Mouse (Mus musculus): Measurements from ENCODE around the gene Pcnx2.

Pcnx2 gene

DNA sequence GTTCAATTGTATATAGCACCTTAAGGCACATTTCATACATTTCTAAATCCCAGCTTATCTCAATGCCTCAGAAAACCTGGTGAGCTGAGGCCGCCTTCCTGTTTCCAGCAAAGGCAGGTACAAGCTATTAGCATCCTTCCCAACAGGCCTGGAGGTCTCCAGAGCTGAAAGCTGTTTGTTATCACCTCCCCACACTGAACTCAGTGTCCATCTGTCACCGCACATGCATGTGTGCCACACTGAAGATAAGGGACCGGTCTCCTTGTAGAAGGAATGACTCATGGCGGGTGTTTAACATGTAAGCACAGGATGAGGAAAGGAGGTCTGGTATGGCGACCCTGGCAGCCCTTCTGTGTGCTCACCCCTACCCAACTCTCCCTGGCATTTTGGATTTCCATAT, 186.6 kb downstream of the Pcnx2 start:
- no peak for DNase-seq (ENCODE audit: low spot score)

DNA sequence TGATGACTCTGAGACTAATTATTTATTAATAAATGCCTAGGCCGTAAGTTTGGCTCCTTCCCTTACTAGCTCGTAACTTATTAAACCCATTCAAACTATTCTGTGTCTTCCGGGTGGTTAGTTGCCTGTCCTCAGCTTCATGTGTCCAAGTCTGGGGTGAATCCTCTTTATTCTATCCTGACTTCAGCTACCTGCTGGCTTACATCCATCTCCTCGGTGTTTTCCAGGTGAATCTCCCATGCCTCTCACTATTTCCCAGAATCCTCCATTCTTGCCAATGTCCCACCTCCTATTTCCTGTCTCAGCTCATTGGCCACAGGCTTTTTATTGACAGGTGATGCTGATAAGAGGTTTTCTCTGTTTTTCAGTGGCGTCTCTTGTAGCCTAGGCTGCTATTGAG, 188.9 kb downstream of the Pcnx2 start:
- no peak for DNase-seq (ENCODE audit: low spot score)

DNA sequence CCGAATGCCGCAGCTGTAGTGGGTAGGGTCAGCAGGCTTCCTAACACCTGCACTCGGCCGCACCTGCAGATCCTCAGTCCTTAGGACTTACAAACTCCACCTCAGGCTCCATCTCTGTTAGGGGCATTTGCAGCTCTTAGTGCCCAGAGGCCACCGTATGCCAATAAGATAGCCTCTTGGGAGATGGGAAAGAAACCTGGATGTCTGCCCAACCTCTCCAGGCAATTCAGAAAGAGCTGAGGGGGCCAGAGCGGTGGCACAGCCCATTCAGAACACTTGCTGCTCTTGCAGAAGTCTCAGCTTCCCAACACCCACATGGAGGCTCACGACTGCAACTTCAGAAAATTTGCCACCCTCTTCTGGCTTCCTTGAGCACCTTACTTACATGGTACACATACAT, 192.3 kb downstream of the Pcnx2 start:
- DNase-seq (ENCODE audit: low spot score), result no peak

DNA sequence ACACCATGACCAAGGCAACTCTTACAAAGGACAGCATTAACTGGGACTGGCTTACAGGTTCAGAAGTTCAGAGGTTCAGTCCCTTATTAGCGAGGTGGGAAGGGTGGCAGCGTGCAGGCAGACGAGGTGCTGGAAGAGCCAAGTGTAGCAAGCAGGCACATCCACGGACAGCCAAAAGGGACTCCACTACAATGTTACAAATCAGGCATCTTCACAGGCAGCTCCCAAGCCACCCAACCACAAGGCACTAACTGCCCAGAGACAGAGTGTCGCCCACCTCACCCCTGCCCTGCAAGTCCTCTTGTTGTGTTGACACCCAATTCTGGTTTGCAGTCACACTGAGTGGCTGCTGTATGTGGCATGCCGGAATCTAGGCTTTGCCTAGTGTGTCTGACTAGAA, 193.7 kb downstream of the Pcnx2 start:
- DNase-seq (ENCODE audit: low spot score), result no peak

DNA sequence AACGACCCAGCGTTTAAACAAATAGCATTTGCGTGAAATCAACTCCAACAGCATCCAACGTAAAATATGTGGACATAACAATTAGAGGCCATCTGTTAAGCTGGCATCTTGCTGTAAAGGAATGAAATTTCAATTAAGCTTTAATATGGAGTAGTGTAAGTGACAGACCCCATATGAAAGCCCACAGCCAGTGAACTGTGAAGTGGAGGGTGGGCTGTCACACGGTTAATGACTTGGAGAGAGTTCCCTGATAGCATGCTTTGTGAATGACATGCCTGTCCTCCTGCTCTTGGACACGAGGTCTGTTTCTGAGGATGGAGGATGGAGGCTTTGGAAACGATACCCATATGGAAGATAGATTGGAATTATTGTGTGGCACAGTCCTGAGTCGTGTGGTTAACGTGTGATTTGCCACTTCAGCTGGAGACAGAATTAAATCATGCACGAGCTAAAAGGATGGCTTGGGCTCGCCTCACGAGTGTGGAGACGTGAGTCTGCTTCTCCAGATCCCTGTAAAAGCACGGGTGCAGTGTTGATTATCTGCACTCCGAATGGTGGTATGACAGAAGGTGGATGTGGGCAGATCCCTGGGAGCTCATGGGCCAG, 195.1 kb downstream of the Pcnx2 start:
- no peak for DNase-seq (ENCODE audit: low spot score)

All from urinary bladder, postnatal 25 days (tissue).